Mouse (Mus musculus) intestine, embryonic 15.5 days (tissue): ENCODE measurements around the gene Slc24a4. TPM values are rescaled to one million over a fixed set of nuclear protein-coding genes. Genes with fewer than 3 reads are reported as not detected.
A peak's percentile ranks its signal among the peaks of the same experiment; 100 is the strongest.

Experiments used
- ATAC-seq: fragments of 200-750 bp; cut with Nextera tagmentation; 2 replicates; pipeline ENCODE4 v1.8.0; 2017; ENCODE audit warnings: moderate TSS enrichment, moderate library complexity
- H3K27ac ChIP-seq: fragments of 300-500 bp; sonication (generic); 2 replicates; pipeline ENCODE4 v1.5.1; 2015; ENCODE audit warnings: mild to moderate bottlenecking, inconsistent platforms
- H3K27me3 ChIP-seq: fragments of 300-500 bp; sonication (generic); replicated peaks from 2 replicates; pipeline ENCODE4 v1.6.1; 2015; ENCODE audit warnings: inconsistent platforms
- H3K36me3 ChIP-seq: fragments of 300-500 bp; sonication (generic); 2 replicates; pipeline ENCODE4 v1.6.1; 2015; ENCODE audit warnings: inconsistent platforms
- H3K4me1 ChIP-seq: fragments of 300-500 bp; sonication (generic); replicated peaks from 2 replicates; pipeline ENCODE4 v1.6.1; 2015; ENCODE audit warnings: inconsistent platforms
- H3K4me2 ChIP-seq: fragments of 300-500 bp; sonication (generic); replicated peaks from 2 replicates; pipeline ENCODE4 v1.6.1; 2015; ENCODE audit warnings: mild to moderate bottlenecking, inconsistent platforms
- H3K4me3 ChIP-seq: fragments of 300-500 bp; sonication (generic); replicated peaks from 2 replicates; pipeline ENCODE4 v1.5.1; 2015; ENCODE audit warnings: inconsistent platforms
- H3K9ac ChIP-seq: fragments of 300-500 bp; sonication (generic); 2 replicates; pipeline ENCODE4 v1.6.1; 2015; ENCODE audit warnings: inconsistent platforms
- H3K9me3 ChIP-seq: fragments of 300-500 bp; sonication (generic); 2 replicates; pipeline ENCODE4 v1.6.1; 2016; ENCODE audit warnings: inconsistent platforms
- WGBS: fragments of 180-500 bp; shearing (Covaris S2); methylation state at CpG from one replicate; pipeline ENCODE4 v1.1.7; 2015; 5-methylcytosine and 5-hydroxymethylcytosine counted together
- polyA plus RNA-seq: library from polyadenylated mRNA; unstranded; fragments of >200 nt; fragmentation: Nextera tagmentation; extraction: Ambion mirVana; gene quantifications from 2 replicates; pipeline ENCODE4 v1.2.1, GENCODE M21; 2015

The Slc24a4 gene
- polyA plus RNA-seq, 1 experiment from 2014 or later: 0.93 TPM

DNA sequence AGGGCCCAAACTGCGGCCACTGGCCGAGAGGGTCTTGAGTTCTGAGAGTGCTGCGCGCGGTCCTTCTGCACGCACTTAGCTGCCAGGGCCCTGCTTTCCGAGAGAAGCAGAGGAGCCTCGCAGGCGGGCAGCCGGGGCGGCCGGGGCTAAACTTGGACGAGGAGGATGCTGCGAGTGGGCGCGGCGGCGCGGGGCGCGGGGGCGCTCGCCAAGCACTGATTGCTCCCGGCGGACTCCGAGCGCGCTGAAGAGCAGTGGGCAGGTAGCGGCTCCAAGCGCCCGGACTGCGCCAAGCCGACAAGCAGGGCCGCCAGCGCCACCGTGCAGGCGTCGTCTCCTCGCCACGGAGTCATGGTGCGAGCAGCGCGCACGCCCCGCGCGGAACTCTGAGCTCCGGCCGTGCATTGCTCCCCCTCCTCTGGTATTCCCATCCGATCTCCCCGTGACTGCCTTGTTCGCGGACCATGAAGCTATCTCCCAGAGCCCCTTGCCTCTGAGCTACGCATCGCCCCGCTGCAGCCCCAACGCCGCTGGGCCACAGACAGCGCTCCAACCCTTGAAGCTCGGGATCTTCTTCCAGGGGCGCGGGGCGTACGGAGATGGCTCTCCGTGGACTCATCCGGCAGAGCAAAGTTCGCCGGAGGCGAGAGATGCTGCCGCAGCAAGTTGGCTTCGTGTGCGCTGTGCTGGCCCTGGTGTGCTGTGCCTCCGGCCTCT, 416 bp downstream of the Slc24a4 start:
- peaks cover 13% of the 10 kb centered on the region for H3K4me1 ChIP-seq
- H3K27me3 ChIP-seq: peaks cover 48% of the 10 kb centered on the region
- ATAC-seq: peak; percentile 85
- no peaks in the 10 kb centered on the region for H3K9me3 ChIP-seq
- no peak overlapping the region for H3K27ac ChIP-seq
- H3K4me2 ChIP-seq: peak overlapping the region; percentile 90
- H3K36me3 ChIP-seq: no peaks in the 10 kb centered on the region
- under 1% methylated on average over 71 of the region's 73 CpGs for WGBS
- peak overlapping the region; percentile 24 for H3K9ac ChIP-seq
- peak overlapping the region; percentile 41 for H3K4me3 ChIP-seq

DNA sequence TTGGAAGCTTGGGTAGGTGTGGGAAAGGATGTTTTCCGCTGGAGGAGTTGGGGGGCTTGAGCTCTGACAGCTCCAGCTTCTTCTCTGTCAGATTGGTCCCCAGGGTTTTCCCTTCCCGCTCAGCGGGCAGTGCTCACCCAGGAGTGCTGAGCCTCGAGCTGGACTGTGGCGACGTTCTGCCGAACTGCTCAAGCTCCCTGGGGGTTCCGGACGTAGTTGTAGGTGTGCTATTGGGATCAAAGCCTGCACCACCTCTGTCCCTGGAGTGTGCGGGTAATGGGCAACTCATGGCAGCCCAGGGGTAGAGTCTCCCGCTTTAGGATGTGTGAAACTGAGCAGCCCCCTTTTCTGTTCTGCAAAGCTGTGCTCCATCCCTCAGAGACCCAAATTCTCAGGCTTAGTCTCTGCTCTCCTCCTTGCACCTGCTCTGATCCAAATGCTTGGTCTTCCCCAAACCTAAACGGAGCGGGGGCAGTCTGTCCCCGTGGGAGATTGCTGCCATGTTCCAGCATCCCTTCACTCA, 1.0 kb downstream of the Slc24a4 start:
- Histone ChIP-seq H3K27me3 (peaks cover 48% of the 10 kb centered on the region), H3K36me3 (no peaks in the 10 kb centered on the region), H3K4me3 (peak overlapping the region; percentile 41), H3K27ac (no peak overlapping the region), H3K9ac (peak overlapping the region; percentile 24; the same call in 1 of the 2 replicates), H3K4me1 (peaks cover 13% of the 10 kb centered on the region), H3K9me3 (no peaks in the 10 kb centered on the region), H3K4me2 (peak overlapping the region; percentile 90)
- peak; percentile 20; the same call in 1 of the 2 replicates for ATAC-seq
- WGBS: 1% methylated on average over 14 of the region's 14 CpGs

DNA sequence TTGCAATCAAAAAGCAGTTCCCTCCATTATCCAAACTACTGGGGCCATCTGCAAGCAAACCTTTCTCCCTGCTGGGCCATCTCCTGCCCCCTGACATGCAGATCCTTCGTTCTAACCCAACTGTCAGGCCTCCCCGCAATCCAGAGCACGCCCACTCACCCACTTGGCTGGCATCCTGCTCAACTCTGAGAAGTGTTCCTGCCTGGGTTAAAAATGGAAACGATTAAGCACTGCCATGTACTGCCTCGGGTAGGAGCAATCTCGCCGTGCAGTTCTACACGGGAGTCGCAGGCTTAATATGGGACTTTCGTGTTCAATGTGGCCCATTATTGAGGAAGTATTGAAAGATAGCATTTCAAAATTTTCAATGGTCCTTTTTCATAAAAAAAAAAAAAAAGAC, 11.2 kb downstream of the Slc24a4 start:
- no peak for ATAC-seq
- no peaks in the 10 kb centered on the region for H3K9me3 ChIP-seq

DNA sequence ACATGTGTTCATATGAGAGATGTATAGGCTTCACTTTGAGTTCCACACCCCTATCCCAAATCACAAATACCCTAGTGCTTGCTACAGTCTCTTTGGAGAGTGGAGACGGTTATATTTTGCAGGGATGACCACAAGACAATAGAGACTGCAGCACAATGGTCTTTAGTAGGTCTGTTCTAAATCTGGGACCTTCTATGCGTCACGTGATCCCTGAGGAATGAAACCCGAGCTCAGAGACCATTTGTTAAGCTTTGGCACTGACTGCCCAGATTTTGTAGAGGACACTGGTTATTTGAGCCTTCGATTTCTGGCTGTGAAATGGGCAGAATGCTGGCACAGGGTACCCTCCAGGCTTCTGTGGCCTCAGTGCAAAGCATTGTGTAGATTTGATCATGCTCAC, 12.8 kb downstream of the Slc24a4 start:
- H3K9me3 ChIP-seq: no peaks in the 10 kb centered on the region
- ATAC-seq: no peak
- H3K4me2 ChIP-seq: no peak overlapping the region
- no peaks in the 10 kb centered on the region; the same call in 1 of the 2 replicates for H3K27me3 ChIP-seq
- H3K4me1 ChIP-seq: no peaks in the 10 kb centered on the region
- H3K36me3 ChIP-seq: no peaks in the 10 kb centered on the region
- WGBS: 66% methylated on average over 5 of the region's 5 CpGs
- no peak overlapping the region for H3K9ac ChIP-seq
- no peak overlapping the region for H3K4me3 ChIP-seq
- H3K27ac ChIP-seq: no peak overlapping the region

More for the DNA sequence above, 11.2 kb downstream of the Slc24a4 start:
- Histone ChIP-seq H3K36me3 (no peaks in the 10 kb centered on the region), H3K27ac (no peak overlapping the region), H3K4me2 (no peak overlapping the region), H3K4me3 (no peak overlapping the region), H3K27me3 (no peaks in the 10 kb centered on the region; the same call in 1 of the 2 replicates), H3K4me1 (no peaks in the 10 kb centered on the region), H3K9ac (no peak overlapping the region)
- WGBS: 87% methylated on average over 10 of the region's 10 CpGs

DNA sequence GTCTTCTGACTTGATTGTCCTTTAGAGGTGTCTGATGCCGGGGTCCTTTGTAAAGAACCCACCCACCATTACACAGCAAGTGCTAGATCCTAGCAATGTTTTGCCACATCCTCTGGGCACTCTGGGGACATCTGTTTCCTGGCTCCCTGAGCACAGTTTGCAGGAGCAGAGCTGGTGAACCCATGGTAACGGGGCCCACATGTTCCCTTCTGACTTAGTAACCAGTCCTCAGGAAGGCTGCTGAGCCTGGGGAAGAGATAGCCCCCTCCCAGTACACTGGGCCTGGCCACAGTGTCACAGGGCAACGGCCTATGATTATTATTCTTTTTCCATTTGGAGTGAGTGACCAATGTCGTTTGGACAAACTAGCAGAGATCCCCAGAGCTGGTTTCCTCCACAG, 19.1 kb downstream of the Slc24a4 start:
- H3K36me3 ChIP-seq: no peaks in the 10 kb centered on the region
- H3K27ac ChIP-seq: no peak overlapping the region
- H3K4me2 ChIP-seq: no peak overlapping the region
- no peak for ATAC-seq
- H3K9ac ChIP-seq: no peak overlapping the region
- H3K4me1 ChIP-seq: no peaks in the 10 kb centered on the region
- no peak overlapping the region for H3K4me3 ChIP-seq
- no peaks in the 10 kb centered on the region for H3K27me3 ChIP-seq
- H3K9me3 ChIP-seq: no peaks in the 10 kb centered on the region
- WGBS: 61% methylated on average over 4 of the region's 4 CpGs

DNA sequence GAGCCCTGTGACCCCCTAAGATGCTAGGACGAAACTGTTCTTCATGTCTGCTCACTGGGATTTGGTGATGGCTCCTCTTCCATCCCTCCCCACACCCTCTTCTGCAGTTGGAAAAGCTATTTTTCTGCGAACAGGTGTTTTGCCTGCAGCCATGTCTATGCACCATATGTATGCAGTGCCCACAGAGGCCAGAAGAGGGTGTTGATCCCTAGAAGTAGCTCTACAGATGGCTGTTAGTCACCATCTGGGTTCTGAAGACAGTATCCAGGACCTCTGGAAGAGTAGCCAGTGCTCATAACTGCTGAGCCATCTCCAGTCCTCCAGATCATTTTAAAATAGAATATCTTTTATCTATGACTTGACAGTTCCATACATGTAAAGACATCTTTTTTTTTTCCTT, 20.2 kb downstream of the Slc24a4 start:
- no peaks in the 10 kb centered on the region for H3K4me1 ChIP-seq
- no peak overlapping the region for H3K27ac ChIP-seq
- H3K9me3 ChIP-seq: no peaks in the 10 kb centered on the region
- no peak overlapping the region for H3K4me3 ChIP-seq
- no peak for ATAC-seq
- no peak overlapping the region for H3K9ac ChIP-seq
- H3K27me3 ChIP-seq: no peaks in the 10 kb centered on the region
- WGBS: 84% methylated on average over 2 of the region's 2 CpGs
- no peak overlapping the region for H3K4me2 ChIP-seq
- no peaks in the 10 kb centered on the region for H3K36me3 ChIP-seq

DNA sequence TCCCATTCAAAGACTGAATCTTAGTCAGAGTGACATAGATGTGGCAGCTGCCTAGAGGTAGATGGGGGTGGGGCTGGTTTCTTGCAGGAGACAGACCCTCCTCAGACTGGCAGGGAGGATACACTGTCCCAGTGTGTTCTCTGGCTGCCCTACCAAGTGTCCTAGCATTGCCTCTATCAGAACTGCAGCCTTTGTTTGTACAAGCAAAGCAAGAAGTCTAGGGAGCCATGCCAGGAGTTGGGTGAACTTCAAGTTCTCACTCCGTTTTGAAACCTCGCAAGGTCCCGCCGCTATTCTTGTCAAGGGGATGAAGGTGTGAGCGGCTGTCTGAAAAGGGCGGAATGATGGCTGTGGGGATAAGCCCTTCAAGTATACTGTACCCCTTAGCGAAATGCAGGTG, 22.7 kb downstream of the Slc24a4 start:
- H3K4me3 ChIP-seq: no peak overlapping the region
- H3K27ac ChIP-seq: no peak overlapping the region
- no peak overlapping the region for H3K9ac ChIP-seq
- WGBS: 88% methylated on average over 7 of the region's 7 CpGs
- no peaks in the 10 kb centered on the region for H3K36me3 ChIP-seq
- H3K27me3 ChIP-seq: no peaks in the 10 kb centered on the region
- no peak for ATAC-seq
- no peaks in the 10 kb centered on the region for H3K9me3 ChIP-seq
- H3K4me2 ChIP-seq: no peak overlapping the region
- no peaks in the 10 kb centered on the region for H3K4me1 ChIP-seq

DNA sequence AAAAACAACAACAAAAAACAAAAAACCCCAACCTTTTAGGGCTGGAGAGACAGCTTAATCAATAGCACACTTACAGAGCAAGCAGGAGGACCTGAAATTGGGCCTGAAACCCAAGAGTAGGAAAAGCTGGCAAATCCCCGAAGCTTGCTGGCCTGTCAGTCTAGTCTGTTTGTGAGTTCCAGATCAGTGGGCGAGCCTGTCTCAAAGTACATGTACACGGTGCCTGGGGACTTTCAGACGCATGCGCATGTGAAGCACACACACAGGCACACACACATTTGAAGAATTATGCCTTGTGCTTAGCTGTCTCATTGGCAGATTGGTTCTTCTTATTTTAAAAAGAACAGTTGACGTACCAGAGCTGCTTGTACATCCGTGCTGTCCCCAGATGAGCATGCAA, 25.3 kb downstream of the Slc24a4 start:
- Histone ChIP-seq H3K27ac (no peak overlapping the region), H3K4me2 (no peak overlapping the region), H3K4me3 (no peak overlapping the region), H3K27me3 (no peaks in the 10 kb centered on the region), H3K4me1 (no peaks in the 10 kb centered on the region), H3K9me3 (no peaks in the 10 kb centered on the region), H3K36me3 (no peaks in the 10 kb centered on the region), H3K9ac (no peak overlapping the region)
- 87% methylated on average over 7 of the region's 7 CpGs for WGBS
- no peak for ATAC-seq

DNA sequence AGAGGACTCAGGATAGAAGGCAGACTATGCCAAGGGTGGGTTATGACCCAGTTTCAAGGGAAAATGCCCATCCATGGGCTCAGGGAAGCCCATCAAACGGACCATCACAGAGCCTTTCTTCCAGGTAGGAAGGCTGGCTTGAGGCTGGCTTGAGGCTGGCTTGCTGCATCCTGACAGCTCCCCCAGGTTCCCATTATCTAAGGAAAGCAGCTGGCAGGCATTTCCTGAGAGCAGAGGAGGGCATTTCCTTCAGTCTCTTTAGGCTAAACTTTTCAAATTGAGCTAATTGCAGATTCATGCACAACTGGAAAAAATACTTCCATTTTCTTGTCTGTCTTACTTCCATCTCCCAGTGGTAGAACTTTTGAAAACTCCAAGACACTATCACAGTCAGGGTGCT, 26.3 kb downstream of the Slc24a4 start:
- WGBS: 60% methylated on average over 1 of the region's 1 CpGs
- Histone ChIP-seq H3K27me3 (no peaks in the 10 kb centered on the region), H3K4me3 (no peak overlapping the region), H3K4me2 (no peak overlapping the region), H3K27ac (no peak overlapping the region), H3K4me1 (no peaks in the 10 kb centered on the region), H3K9me3 (no peaks in the 10 kb centered on the region), H3K9ac (no peak overlapping the region), H3K36me3 (no peaks in the 10 kb centered on the region)
- ATAC-seq: no peak

GRCm38 (mm10) chr12:102164632-102165031, 36.1 kb downstream of the Slc24a4 start:
- 86% methylated on average over 7 of the region's 7 CpGs for WGBS
- no peak for ATAC-seq
- Histone ChIP-seq H3K36me3 (no peaks in the 10 kb centered on the region), H3K9ac (no peak overlapping the region), H3K27me3 (no peaks in the 10 kb centered on the region), H3K27ac (no peak overlapping the region), H3K4me2 (no peak overlapping the region), H3K9me3 (no peaks in the 10 kb centered on the region), H3K4me3 (no peak overlapping the region), H3K4me1 (0 out of 2 replicates have a peak, but pooled peaks cover 3% of the 10 kb centered on the region)

DNA sequence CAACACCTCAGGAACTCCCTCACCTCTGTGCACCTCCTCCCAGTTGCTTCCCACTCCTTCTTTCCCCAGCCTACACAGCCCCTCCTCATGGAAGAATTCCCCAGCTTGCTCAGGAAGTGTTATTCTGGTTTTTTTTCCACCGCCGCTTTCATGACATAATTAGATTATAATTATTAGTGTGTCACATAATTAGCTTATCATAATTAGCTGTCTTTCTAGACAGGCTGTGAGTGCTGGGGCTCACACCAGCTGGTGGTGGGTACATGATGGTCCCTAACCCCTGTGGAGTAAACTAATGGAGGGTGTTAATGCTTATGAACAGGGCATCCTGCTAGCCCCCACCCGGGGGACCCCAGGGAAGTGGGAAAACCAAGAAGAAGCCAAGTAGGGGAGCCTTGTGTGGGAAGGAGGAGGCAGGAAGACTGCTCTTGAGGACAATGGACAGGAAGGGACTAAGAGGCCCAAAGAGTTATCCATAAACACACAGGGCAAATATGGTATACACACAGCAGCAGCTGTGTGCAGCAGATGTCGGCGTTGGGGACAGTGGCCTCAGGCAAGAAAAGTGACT, 38.2 kb downstream of the Slc24a4 start:
- WGBS: 44% methylated on average over 5 of the region's 5 CpGs
- Histone ChIP-seq H3K27ac (peak overlapping the region; percentile 65), H3K9ac (no peak overlapping the region), H3K27me3 (no peaks in the 10 kb centered on the region), H3K4me2 (no peak overlapping the region), H3K4me1 (0 out of 2 replicates have a peak, but pooled peaks cover 3% of the 10 kb centered on the region), H3K36me3 (no peaks in the 10 kb centered on the region), H3K4me3 (no peak overlapping the region), H3K9me3 (no peaks in the 10 kb centered on the region)
- peak; percentile 85 for ATAC-seq

- Histone ChIP-seq H3K4me3 (no peak overlapping the region), H3K27me3 (no peaks in the 10 kb centered on the region), H3K36me3 (no peaks in the 10 kb centered on the region), H3K27ac (peak overlapping the region; percentile 65), H3K9ac (no peak overlapping the region), H3K9me3 (no peaks in the 10 kb centered on the region), H3K4me1 (0 out of 2 replicates have a peak, but pooled peaks cover 3% of the 10 kb centered on the region), H3K4me2 (no peak overlapping the region)
- no peak for ATAC-seq
- WGBS: 74% methylated on average over 5 of the region's 5 CpGs
Observed at GRCm38 (mm10) chr12:102167302-102167701, 38.8 kb downstream of the Slc24a4 start.

DNA sequence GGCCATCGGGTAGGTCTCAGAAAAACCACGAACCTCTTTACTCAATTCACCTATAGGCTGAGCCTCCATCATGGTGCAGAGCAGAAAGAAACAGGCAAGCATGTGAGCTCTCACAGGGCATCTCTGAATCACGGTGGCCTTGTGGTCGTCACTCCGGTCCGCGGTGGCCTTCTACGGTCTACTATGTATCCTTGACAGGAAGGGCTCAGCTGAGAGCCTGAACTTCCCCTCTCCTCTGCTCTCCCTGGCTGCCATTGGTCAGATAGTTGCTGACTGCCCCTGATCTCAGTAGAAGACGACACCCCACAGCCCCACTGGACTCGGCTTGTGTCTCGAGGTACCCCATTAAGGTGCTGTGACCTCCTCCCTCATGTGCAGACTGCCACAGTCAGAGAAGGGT, 44.2 kb downstream of the Slc24a4 start:
- Histone ChIP-seq H3K36me3 (no peaks in the 10 kb centered on the region), H3K4me1 (no peaks in the 10 kb centered on the region), H3K9me3 (no peaks in the 10 kb centered on the region), H3K4me2 (no peak overlapping the region), H3K4me3 (no peak overlapping the region), H3K9ac (no peak overlapping the region), H3K27me3 (no peaks in the 10 kb centered on the region), H3K27ac (no peak overlapping the region)
- 87% methylated on average over 11 of the region's 11 CpGs for WGBS
- no peak for ATAC-seq
